Mouse (Mus musculus): ENCODE measurements around the gene Ak3.

Ak3 gene

DNA sequence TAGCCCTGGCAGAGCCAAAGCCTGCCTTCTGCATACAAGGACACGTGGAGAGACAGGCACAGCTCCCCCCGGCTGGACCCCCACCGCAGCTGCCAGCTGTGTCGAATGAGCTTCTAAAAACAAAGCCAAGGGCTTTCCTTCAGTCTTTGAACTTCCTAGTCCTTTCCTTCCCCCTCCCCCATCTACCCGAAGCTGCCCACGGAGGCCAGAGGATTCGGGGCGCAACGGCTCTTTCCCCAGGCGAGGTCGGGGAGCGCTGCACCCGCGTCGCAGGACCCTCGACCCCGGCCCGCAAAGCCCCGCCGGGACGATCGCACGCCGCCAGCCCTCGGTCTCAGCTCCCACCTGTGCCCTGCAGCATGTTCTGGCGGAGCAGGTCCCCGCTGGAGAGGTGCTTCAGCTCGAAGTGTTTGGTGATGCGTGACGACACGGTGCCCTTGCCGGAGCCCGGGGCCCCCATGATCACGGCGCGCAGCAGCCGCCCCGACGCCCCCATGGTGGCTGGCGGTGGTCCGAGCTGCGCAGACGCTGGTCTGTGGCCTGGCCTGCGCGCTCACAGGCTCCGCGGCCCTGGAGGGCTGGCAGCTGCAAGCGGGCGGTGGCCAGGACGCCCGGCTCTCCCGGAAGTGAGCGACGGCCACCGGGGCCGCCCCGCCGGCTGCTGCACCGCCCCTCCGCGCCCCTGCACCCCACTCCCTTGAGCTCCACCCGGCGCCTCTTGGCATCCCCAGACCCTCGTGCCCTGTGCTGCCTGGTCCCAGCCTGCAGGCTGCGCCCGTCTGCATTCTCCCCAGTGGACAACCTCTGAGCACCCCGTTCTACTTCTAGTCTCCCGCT is at the start of gene Ak3:
TSS of gene Ak3 (minus strand) at position 628 of the 837 bp plus-strand sequence.
- peak; percentile 74 for DNase-seq (ENCODE audit: low read depth, low spot score)

DNA sequence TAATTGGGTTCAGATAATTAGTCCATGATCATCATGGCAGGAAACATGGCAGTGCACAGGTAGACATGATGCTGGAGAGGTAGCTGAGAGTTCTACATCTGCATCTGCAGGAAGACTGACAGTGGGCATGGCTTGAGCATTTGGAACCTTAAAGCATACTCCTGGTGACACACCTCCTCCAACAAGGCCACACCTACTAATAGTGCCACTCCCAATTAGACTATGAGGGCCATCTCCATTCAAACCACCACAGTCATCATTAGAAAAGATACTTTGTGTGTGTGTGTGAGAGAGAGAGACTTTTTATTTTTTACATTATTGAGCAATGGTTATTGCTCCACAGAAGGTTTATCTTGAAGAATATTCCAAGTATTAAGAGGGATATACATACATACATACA is 44.4 kb upstream of the Ak3 start:
- DNase-seq (ENCODE audit: low read depth, low spot score) = no peak

DNA sequence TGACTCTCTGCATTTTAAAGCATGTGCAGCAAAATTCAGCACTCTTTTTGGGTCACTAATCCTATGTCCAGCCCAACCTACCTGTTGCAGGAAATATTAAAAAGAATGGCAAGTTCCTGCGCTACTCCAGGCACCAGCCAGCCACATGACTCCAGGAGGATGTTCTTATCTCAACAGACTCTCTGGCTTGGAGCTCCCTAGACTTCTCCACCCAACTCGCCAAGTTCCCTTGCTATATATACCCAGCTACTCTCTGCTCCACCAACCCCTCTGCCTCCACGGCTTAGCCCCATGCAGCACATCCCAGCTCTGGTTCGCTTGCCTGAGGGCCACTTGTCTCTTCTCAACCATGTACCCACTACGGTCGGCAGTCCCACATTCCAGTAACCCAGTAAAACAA is 40.9 kb upstream of the Ak3 start:
- no peak for DNase-seq (ENCODE audit: low read depth, low spot score)

DNA sequence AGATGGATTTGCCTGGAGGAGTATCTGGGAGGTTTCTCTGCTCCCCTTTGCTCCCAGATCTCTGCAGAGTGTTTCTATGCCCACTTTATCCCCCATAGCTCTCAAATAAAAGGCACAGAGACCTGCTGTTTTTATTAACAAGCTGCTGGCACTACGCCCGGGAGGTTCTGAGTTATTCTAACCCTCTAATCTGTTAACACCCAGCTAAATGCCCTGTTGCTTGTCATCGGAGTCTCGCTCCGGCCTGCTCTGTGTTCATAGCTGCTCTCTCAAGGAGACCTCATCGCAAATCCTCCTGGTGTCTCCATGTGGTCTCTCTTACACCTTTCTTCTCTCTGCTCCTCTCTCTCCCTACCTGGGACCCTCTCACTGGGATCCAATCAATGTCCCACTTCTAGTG is 27.0 kb upstream of the Ak3 start:
- no peak for DNase-seq (ENCODE audit: low read depth, low spot score)

DNA sequence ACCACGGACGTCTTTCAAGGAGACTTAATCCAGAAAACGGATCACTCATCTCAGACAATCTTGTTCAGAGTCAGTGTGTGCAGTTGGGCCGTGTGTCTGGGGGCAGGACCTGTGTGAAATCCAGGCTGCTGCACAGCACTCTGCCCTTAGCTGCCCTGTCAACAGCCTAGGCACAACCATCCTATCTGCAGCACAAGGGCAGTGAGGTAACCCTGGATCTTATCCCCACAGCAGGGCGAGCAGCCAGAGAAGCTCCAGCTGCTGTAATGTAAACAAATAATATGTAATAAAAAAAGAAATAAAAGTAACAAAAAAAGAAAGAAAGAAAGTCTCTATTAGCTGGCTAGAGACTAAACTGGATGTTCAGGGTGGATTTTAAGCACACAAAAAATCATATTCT is 21.4 kb upstream of the Ak3 start:
- no peak for DNase-seq (ENCODE audit: low read depth, low spot score)

DNA sequence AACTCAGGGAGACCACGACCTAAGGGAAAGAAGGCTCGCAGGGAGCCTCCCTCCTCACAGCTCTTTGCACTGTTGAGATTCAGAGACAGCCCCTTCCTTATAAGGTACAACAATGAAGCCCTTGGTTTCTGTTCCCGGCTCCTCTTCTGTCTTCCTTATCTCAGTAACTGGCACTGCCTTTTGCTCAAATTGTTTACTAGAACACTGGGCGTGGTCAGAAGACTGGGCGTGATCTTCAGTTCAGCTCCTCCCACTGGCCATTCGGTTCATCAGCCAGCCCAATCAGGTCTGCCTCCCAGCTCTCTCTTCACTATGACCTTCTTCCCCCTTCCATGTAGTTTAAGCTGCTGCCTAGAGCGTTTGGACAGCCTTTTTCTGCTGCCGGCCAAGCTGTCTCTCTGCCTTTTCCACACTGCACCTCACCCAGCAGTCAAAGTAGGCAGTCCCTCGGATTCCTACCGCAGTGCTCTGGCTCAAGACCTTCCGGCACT is 19.3 kb upstream of the Ak3 start:
- peak; percentile 94 for DNase-seq (ENCODE audit: low read depth, low spot score)

DNA sequence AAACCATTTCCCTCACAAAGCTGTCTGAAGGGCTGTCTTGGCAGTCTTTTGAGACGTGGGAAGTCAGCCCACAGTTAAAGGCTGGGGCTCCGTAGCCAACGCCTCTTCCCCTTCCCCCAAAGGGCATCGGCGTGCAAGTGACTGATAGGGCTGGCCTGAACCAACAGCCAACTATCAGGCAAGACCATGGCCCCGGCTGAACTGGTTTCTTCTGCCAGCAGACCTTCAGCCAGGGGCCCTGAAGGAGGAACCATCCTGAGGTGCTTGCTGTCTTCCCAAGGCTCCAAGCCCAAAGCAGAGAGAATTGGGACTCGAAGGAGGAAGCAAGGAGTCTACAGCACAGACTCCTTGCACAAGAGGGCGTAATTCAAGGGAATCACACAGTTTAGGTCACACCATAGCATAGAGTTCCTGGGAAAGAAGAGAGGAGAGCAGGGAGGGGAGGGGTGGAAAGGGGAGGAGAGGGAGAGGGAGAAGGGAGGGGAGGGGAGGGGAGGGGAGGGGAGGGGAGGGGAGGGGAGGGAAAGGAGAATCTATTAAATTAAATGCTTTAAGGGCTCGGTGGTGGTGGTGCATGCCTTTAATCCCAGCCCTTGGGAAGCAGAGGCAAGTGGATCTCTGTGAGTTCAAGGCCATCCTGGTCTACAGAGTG is 16.8 kb upstream of the Ak3 start:
- DNase-seq (ENCODE audit: low read depth, low spot score) = peak; percentile 59

DNA sequence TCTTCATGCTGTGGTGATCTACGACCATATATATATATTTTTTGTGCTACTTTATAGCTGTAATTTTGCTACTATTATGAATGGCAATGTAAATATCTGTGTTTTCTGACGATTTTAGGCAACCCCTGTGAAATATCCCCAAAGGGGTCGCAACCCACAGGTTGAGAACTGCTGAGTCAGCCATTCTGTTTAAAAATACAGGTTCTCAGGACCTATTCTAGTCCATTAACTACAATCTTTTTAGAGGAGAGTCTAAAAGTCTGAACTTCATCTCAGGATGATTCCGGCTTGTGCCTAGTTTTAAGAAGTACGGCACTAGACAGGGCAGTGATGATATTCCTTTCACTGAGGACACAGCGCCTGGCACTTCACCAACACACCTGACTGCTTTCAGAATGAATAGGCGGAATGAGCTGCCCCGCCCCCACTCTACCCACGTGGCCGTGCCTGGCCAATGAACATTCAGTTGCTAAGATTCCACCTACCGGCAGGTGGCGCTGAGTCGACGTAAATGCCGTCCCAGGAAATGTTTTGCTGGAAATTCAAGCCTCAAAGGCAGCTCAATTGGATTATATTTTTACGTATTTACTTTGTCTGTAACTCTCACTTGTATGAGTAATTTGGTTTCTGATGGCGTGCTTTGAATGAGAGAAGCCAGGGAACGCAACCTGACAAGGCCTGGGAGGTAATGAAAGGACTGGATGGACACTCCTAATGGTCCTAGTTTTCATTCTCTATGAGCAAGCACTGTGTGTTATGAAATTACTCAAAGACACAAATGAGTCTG is 16.0 kb upstream of the Ak3 start:
- peak; percentile 95 for DNase-seq (ENCODE audit: low read depth, low spot score)

DNA sequence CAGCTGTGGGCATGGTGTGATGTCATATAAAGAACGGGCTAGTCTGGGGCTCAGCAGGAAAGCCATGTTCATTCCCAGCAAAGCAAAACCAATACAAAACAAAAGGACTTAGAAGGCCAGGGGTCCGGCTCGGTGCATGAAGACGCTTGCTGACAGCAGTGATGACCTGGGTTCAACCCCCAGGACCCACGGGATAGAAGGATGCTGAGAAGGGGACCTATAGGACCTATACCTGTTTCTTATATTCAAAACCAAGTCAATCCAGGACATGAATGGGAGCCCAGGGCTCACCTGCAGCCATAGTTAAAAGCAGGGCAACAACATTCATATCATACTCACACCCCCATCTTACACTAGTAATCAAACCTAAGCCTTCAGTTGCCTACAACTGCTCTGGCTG is 15.2 kb upstream of the Ak3 start:
- no peak for DNase-seq (ENCODE audit: low read depth, low spot score)

DNA sequence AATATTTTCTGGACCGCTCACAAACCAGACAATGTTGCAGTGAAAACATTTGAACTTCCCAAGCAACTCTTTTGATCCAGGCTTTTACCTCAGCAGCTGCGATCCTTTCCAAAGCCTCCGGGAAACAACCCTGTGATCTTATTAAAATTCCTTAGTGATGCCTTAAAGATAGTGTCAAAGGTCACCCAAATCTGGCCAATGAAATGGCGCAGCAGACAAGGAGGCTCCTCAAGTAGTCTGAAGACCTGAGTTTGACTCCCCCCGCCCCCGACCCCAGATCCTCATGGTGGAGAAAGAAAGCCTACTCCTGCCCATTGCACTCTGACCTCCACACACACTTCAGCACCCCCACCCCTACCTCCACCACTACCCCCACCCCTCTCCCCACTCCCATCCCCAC is 12.5 kb upstream of the Ak3 start:
- DNase-seq (ENCODE audit: low read depth, low spot score) = no peak

DNA sequence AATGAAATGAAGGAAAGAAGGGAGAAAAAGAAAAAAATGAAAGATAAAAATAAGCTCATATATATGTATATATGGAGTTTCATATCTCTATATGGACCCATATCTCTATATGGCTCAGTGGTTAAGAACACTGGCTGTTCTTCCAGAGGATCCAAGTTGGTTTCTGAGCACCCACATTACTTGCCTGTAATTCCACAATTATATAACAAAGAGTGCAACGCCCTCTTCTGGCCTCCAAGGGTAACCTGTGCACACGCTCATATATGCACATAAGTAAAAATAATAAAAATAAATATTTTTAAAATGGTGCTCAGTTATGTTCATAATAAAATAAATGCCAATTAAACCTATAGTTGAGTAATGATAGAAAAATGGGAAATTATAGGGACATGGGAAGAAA is 11.9 kb upstream of the Ak3 start:
- DNase-seq (ENCODE audit: low read depth, low spot score) = no peak

DNA sequence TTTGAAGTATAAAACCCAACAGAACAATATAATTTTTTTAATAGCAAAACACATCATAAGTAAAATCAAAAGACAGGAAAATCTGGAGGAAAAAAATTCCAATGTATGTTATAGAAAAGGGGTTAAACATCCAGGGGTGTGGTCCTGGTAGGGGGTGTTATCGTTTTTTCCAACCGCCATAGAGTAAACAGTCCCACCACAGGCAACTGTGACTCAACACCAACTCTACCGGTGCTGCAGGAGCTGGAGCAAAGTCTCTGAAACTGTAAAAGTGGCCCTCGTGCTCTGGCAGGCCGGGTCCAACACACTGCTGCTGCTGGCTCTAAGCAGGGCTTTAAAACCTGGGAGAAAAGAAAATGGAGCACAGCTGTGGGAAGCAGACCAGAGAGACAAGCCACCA is 11.0 kb upstream of the Ak3 start:
- no peak for DNase-seq (ENCODE audit: low read depth, low spot score)

DNA sequence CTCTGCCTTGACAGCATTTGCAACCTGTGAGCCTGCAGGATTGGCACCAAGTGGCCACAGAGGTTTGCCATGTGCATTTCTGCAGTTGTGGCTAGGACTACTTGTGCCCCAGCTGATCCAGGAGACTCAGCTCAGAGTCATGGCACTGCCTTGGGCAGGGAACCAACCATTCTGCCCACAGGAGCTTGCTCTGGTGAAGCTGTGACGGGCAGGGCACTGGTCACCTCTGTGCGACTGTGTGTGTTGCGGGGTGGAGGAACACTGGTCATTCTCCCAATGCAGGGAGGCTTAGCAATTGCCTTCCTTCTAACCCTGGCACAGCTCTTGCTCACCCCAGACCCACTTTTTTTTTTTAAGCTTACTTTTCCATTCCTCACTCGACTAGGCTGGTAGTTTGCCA is 7.7 kb upstream of the Ak3 start:
- no peak for DNase-seq (ENCODE audit: low read depth, low spot score)

DNA sequence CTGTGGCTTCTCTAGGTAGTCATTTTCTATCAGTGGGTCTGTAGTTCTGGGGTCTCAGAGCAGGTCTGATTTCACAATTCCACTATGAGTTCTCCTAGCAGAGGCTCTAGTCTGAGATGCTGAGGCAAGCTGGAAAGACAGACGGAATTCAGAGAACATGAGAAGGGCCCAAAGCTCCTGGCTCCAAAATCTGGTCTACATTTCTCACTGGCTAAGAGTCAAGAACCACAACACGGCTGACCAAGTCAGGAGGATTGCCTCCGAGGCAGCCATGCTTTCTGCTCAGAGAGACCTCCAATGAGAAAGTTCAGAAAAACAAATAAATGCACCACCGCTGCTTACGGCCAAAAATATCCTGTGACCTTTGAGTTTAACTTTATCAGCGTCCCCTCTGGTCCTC is 6.8 kb upstream of the Ak3 start:
- peak; percentile 47 for DNase-seq (ENCODE audit: low read depth, low spot score)

DNA sequence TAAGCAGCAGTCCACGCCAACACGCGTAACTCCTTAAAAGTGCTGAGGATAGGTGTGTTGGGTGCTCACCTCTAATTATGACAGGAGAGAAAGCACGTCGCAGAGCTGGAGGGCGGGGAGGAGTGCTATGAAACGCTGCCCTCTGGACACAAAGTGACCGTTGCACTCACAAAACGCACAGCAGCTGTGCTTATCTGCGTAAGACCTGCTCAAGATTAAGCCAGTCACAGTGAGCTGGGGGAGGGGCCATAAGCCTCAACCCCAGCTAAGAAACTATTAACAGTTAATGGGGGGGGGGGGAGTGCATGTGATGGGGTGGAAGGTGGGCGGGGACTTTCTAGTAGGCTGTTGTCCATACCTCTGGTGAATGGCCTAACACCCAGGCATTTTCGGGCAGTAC is 5.0 kb upstream of the Ak3 start:
- no peak for DNase-seq (ENCODE audit: low read depth, low spot score)

DNA sequence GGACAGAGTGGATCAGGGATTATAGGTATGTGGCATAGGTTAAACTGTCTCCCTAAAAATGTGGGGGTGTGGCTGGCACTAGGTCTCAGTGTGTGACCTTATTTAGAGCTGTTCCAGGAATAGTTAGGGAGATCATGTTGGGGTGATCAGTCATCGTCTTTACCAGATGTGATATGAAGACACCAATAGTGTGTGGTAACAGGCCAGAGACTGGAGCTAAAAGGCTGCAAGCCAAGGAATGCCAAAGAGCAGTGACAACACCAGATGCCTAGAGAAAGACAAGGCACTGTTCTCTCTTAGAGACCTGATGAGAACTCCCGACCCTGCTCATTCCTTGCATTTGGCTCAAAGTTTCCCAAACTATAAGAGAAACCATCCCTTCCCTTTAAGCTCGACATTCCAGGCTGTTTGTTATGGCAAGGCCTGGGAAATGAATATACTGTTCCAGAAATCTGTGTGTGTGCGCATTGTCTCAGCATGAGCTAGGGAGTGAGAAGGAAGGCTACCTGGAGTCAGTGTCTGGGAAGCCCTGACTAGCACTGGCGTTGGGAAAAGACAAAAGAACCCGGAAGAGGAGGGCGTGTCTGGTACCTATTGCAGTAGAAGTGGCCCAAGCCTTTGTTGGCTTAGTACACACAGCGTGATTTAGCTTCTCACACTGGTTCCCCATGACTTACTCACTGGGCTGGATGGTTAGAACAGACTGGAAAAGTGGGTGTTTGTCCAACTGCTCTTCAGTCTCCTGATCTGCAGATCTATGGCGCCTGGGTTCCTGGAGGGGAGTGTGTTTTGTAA is 2.6 kb upstream of the Ak3 start:
- no peak for DNase-seq (ENCODE audit: low read depth, low spot score)

DNA sequence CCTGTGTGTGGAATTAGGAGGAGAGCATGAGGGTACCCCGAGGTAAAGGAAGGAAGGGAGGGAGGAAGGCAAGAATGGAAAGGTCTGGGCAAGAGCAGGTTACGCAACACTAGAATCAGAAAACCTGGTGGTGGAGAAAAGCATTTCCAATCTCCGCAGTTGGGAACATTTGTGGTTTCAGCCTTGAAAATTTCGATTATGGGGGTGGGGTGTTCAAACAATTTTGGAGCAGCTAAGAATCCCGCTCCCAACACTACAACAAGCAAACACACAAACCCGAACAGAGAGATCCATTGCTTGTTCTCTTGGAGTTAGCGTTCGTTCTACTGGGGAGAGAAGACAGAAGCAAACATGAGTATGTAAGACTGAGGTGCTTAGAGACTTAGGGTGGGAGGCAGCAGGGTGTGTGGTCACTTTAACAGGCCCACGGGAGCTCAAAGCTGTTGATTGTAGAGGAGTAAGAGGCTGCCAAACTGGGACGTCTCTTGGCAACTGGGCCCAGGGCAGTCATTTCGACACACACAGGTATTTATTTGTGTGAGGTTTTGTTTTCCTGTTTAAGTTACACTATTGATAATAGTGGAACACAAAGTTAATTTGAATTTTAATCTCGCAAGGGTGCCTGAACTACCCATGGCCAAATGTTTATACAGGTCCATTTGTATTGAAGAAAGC is 1.8 kb upstream of the Ak3 start:
- no peak for DNase-seq (ENCODE audit: low read depth, low spot score)

DNA sequence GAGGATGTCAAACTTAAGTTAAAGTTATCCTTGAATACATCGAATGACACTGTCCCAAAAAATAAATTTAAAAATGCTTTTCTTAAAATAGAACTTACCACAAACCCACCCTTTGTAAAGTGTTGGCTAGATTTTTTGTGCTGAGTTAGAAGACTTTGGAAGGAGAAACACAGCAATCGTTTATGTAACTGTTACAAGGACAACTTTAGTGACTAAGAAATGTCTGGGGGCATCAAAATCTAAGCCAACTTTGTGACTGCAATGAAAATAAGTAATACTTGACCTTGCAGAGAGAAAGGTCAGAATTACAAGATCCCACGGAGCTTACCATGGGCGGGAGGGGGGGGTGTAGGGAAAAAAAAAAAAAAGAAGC is 814 bp downstream of the Ak3 start:
- DNase-seq (ENCODE audit: low read depth, low spot score) = no peak

DNA sequence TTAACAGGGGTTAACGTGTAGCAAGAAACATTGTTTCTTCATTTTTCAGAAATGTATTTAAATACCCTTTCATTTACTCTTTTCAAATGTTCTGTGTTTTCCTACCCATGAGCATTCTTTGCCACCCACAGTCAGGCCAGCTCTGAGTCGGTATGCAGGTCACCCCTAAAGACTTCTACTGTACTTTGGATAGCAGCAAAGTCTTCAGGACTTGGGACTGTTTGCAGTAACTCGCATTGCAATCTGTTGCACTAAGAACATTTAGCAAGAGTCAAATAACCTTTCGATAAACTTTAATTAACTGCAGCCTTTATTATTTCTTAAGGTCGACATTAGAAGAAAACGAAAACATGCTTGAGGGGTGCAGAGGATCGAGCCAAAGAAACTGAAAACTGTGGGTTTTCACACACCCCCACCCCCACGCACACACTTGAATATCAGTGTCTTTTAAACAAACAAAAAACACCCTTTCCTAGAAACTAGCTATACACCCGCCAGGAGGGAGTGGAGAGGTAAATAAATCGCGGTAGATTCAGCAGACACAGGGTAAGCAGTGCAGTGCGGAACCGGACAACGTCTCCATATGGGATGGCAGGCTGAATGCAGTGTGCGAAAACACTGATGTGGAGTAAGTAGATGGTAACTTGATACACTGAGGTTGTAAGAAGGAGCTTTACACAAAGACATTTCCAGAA is 1.7 kb downstream of the Ak3 start:
- DNase-seq (ENCODE audit: low read depth, low spot score) = no peak

DNA sequence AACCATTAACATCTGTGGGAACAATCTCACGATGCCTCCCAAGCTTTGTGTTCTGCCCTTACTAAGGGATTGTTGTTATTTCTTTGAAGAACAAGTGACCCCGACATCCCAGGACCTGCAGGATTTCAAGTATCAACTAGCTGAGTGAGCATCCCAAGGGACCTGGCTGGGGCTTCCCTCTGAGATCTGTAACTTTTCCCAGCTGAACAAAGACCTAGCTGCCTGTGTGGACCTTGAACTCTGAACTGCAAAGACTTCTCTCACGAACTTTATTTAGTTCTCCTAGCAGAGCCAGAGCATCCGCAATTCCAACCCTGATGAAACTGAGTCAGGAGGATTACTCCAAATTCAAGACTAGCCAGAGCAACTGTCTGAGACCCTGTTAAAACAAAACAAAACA is 2.4 kb downstream of the Ak3 start:
- DNase-seq (ENCODE audit: low read depth, low spot score) = no peak

DNA sequence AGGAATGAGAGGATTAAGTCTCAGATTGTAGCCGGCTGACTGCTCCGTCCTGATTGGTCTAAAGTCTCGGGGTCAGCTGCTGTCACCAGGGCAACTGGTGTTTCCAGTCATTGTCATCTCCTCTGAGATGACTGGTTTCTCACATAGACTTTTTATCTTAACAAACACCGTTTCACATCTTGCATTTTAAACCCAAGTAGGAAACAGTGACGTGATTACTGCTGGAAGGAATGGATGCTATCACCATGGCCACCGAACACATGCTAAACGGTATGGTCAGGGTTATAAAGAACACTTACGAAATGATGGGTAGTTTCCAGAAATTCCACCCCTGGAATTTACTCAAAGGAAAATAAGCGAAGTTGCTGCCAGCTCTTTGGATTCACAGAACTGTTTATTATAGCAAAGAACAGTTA is 3.4 kb downstream of the Ak3 start:
- no peak for DNase-seq (ENCODE audit: low read depth, low spot score)

Data from skeletal muscle tissue, adult 2 months (tissue).